Mouse (Mus musculus): Measurements from ENCODE around the gene Decr2. TPM values are rescaled to one million over a fixed set of nuclear protein-coding genes. Genes with fewer than 3 reads are reported as not detected.
A peak's percentile ranks its signal among the peaks of the same experiment; 100 is the strongest.
"Not testable (repeated sequence)": the region's sequence is repeated elsewhere in the genome, so short reads cannot be mapped to it uniquely, and the experiment has no call there.

The Decr2 gene
- polyA plus RNA-seq, 1 experiment from 2014 or later = 45.7 TPM

DNA sequence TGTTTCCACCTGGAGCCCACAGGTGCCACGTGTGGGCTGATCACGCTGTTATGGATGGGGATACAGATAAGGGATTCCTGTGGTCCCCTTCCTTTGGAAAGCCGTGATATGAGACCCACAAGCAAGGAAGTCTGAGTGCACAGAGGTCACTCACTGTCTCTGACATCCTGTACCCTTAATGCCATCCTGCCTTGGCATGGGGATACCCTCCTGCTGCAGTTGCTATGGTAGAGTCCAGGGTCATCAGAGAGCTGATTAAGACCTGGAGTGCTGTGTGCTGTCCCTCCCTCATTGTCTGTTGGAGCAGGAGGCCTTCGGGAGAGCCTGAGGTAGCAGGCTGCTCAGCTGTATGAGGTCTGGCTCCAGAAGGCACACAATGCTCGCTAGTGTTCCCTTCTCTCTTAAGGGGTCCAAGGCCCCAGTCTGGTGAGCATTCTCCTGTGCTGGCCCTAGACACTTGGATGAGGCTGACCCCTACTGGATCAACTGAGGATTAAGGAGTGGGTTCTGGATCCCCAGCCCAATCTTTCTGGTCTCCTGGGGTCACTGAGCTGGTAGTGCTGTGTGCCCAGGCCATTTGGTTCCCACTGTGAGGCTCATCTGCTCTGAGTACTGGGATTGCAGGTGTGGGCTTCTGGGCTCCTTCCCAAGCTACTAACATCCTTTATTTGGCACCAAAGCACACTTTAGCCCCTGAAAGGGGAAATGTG lies 32.4 kb upstream of the Decr2 start:
- Histone ChIP-seq H3K9ac (0 out of 2 replicates have a peak overlapping the region, but pooled peaks have one; percentile 9), H3K4me1 (peaks cover 23% of the 10 kb centered on the region), H3K4me3 (replicated peaks) (peak overlapping the region; percentile 85; the same call in 1 of the 2 replicates), H3K9me3 (replicated peaks) (no peaks in the 10 kb centered on the region), H3K36me3 (peaks cover 26% of the 10 kb centered on the region), H3K27me3 (peaks cover 22% of the 10 kb centered on the region), H3K4me2 (peak overlapping the region; percentile 85), H3K27ac (no peak overlapping the region)
- WGBS = 62% methylated on average over 5 of the region's 5 CpGs
- no peak for ATAC-seq (replicated peaks; ENCODE audit: low FRiP score)

DNA sequence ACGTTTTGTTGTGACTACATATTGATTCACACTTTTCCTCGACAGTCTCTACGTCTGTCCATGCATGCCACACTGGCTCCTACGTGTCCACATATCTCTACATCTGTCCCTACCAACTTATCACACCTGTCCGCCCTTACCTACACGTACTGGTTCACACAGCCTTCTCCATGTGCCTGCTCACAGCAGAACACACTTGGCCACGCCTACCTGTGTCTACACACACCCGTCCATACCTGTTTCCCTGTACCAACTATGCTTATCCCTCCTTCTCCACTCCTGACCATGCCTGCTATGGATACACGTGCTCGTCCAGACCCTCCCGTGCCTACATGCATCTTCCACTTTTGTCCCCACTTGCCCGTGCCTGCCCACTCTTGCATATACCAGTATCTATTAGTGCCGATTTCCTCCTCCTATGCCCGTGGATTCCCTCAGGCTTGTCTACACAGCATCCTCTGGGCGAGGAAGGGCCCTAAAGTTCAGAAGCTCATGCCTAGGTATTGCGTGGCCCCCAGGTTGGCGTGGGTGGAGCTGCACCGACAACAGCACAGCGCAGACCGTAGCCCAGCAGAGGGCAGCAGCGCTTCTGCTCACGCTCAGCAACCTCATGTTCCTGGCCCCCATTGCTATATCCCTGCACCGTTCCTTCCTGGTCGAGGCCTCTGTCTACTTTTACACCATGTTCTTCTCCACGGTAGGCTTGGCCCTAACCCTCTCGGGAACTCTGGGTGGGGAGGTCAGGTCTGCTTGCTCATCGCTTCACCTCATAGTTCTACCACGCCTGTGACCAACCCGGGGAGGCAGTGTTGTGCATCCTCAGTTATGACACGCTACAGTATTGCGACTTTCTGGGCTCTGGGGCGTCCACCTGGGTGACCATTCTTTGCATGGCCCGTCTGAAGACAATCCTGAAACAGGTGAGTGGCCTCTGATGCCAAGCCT lies 29.9 kb upstream of the Decr2 start:
- Histone ChIP-seq H3K4me3 (replicated peaks) (no peak overlapping the region), H3K27me3 (peaks cover 48% of the 10 kb centered on the region), H3K36me3 (peaks cover under 1% of the 10 kb centered on the region), H3K4me2 (peak overlapping the region; percentile 3; the same call in 1 of the 2 replicates), H3K4me1 (peaks cover 40% of the 10 kb centered on the region), H3K9ac (no peak overlapping the region), H3K9me3 (replicated peaks) (no peaks in the 10 kb centered on the region), H3K27ac (no peak overlapping the region)
- ATAC-seq (replicated peaks; ENCODE audit: low FRiP score) = no peak
- WGBS = 49% methylated on average over 33 of the region's 33 CpGs

- no peak for ATAC-seq (replicated peaks; ENCODE audit: low FRiP score)
- peaks cover 43% of the 10 kb centered on the region for H3K4me1 ChIP-seq
- no peak overlapping the region for H3K4me3 ChIP-seq (replicated peaks)
- H3K9ac ChIP-seq = no peak overlapping the region
- no peaks in the 10 kb centered on the region for H3K36me3 ChIP-seq
- H3K27me3 ChIP-seq = peaks cover 81% of the 10 kb centered on the region
- no peaks in the 10 kb centered on the region for H3K9me3 ChIP-seq (replicated peaks)
- no peak overlapping the region for H3K27ac ChIP-seq
- 78% methylated on average over 17 of the region's 17 CpGs for WGBS
- no peak overlapping the region for H3K4me2 ChIP-seq
Observed at GRCm38 (mm10) chr17:26116503-26117258, 26.5 kb upstream of the Decr2 start.

- peaks cover 43% of the 10 kb centered on the region for H3K4me1 ChIP-seq
- H3K27ac ChIP-seq = peak overlapping the region; percentile 57
- H3K4me2 ChIP-seq = no peak overlapping the region
- H3K36me3 ChIP-seq = no peaks in the 10 kb centered on the region
- no peak overlapping the region for H3K9ac ChIP-seq
- ATAC-seq (replicated peaks; ENCODE audit: low FRiP score) = 0 out of 2 replicates have a peak, but pooled peaks have one; percentile 1
- WGBS = 49% methylated on average over 3 of the region's 3 CpGs
- H3K27me3 ChIP-seq = peaks cover 88% of the 10 kb centered on the region
- H3K9me3 ChIP-seq (replicated peaks) = no peaks in the 10 kb centered on the region
- no peak overlapping the region for H3K4me3 ChIP-seq (replicated peaks)
Observed at GRCm38 (mm10) chr17:26115956-26116487, 25.9 kb upstream of the Decr2 start.

DNA sequence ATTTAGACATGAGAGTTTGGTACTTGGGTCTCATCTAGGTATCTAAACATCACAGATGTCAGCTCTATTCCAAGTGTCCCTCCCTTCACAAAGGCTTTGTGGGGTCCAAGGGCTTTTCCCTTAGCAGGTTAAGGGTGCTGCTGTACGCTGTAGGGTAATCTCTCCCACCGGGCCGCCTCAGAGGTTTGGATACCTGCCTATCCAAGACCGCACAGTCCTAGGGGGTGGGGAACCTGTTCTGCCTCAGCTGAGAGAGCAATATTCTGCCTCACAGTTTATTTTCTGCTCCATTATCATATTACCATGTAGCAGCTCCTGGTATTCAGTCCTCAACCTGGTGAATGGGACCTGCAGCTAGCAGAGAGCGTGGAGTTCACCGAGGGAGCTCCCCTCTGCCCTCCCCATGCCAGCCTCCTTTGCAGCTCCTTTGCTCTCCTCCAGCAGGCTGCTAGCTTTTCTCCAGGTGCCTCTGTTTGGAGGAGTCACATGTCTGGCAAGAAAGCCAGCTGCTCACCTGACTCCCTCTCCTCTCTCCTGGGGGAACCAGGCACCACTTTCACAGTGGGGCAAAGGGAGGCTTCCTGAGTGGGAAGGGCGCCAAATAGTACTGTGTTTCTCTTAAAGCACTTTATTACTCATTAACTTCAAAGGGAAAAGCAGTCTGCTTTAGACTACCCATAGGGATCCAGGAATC lies 25.2 kb upstream of the Decr2 start:
- ATAC-seq (replicated peaks; ENCODE audit: low FRiP score) = peak; percentile 16; the same call in 1 of the 2 replicates
- Histone ChIP-seq H3K4me3 (replicated peaks) (no peak overlapping the region), H3K9ac (no peak overlapping the region), H3K9me3 (replicated peaks) (no peaks in the 10 kb centered on the region), H3K4me1 (peaks cover 47% of the 10 kb centered on the region), H3K36me3 (no peaks in the 10 kb centered on the region), H3K4me2 (no peak overlapping the region), H3K27ac (peak overlapping the region; percentile 57), H3K27me3 (peaks cover 95% of the 10 kb centered on the region)
- 75% methylated on average over 7 of the region's 7 CpGs for WGBS

- not testable (repeated sequence) for H3K36me3 ChIP-seq; H3K4me2 ChIP-seq; ATAC-seq (replicated peaks; ENCODE audit: low FRiP score); H3K4me3 ChIP-seq (replicated peaks); H3K9me3 ChIP-seq (replicated peaks); H3K9ac ChIP-seq; H3K27ac ChIP-seq
- WGBS = 65% methylated on average over 7 of the region's 7 CpGs
- H3K27me3 ChIP-seq = peaks cover 98% of the 10 kb centered on the region
- H3K4me1 ChIP-seq = peaks cover 41% of the 10 kb centered on the region
Observed at GRCm38 (mm10) chr17:26114461-26114860, 24.3 kb upstream of the Decr2 start.

DNA sequence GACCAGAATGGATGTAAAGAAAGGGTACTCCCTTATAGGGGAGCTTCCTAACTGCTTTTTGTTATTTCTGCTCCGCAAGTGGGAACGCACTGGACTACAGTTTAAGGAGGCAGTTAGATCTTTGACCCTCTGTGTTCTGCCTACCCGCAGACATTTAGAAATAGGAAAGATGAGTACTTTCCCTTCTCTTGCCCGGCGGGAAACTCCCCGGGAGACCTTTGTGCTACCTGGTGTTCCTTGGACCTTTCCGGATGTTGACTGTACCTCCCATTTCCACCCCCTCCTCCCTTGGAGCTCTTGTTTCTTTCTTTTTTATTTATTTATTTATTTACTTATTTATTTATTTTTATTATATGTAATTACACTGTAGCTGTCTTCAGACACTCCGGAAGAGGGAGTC lies 23.9 kb upstream of the Decr2 start:
- no peaks in the 10 kb centered on the region for H3K36me3 ChIP-seq
- H3K9me3 ChIP-seq (replicated peaks) = no peaks in the 10 kb centered on the region
- peak overlapping the region; percentile 64; the same call in 1 of the 2 replicates for H3K9ac ChIP-seq
- WGBS = 10% methylated on average over 8 of the region's 8 CpGs
- peaks cover 41% of the 10 kb centered on the region for H3K4me1 ChIP-seq
- no peak for ATAC-seq (replicated peaks; ENCODE audit: low FRiP score)
- peak overlapping the region; percentile 97 for H3K4me2 ChIP-seq
- H3K27me3 ChIP-seq = peaks cover 98% of the 10 kb centered on the region
- peak overlapping the region; percentile 70 for H3K4me3 ChIP-seq (replicated peaks)
- peak overlapping the region; percentile 11; the same call in 1 of the 2 replicates for H3K27ac ChIP-seq

DNA sequence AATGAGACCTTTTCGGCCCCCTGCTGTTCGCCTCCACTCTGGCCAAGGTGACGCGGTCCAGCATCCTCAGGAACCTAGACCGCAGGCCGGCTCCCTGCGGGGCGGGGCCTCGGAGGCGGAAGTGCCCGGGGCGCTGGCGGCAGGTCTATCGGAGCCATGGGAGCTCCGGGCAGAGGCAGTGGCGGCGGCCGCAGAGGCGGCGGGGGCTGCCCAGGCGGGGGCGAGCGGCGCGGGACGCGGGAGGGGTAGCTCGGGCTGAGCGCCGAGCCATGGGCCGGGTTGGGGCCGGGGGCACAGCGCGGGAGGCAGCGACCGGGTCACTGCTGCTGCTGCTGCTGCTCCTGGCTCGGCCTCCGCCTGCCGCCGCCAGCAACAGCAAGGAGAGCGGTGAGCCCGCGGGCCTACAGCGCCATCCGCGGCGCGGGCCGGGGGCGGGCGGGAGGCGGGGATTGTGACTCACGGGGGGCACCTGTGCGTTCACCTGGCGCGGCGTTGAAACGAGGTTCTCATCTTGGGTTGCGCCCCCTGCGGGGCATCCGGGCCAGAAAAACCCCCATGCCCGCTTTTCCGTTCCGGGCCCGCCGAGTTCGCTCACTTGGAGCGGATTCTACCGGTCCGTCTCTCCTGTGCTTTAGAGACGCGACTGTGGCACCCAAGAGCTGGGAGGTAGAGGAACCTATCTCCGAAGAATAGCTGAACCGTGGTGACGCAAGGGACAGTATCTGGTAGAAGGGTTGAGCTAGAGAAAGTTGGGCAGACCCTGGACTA lies 23.2 kb upstream of the Decr2 start, which contains the start of gene Tmem8:
Gene Tmem8, plus strand, starts transcription at position 119 of the 768 bp plus-strand sequence.
- H3K27ac ChIP-seq = peak within 1 kb of the TSS; percentile 11; the same call in 1 of the 2 replicates
- peak within 1 kb of the TSS; percentile 97 for H3K4me2 ChIP-seq
- peak within 1 kb of the TSS; percentile 64 for H3K9ac ChIP-seq
- no peaks in the 10 kb centered on the region for H3K36me3 ChIP-seq
- peaks cover 41% of the 10 kb centered on the region for H3K4me1 ChIP-seq
- peak within 1 kb of the TSS; percentile 70 for H3K4me3 ChIP-seq (replicated peaks)
- H3K9me3 ChIP-seq (replicated peaks) = no peaks in the 10 kb centered on the region
- H3K27me3 ChIP-seq = peaks cover 91% of the 10 kb centered on the region
- WGBS = under 1% methylated on average over 57 of the region's 75 CpGs
- ATAC-seq (replicated peaks; ENCODE audit: low FRiP score) = peak; percentile 63

- H3K4me1 ChIP-seq = peaks cover 41% of the 10 kb centered on the region
- H3K4me3 ChIP-seq (replicated peaks) = peak overlapping the region; percentile 70
- WGBS = 14% methylated on average over 14 of the region's 14 CpGs
- no peaks in the 10 kb centered on the region for H3K9me3 ChIP-seq (replicated peaks)
- no peaks in the 10 kb centered on the region for H3K36me3 ChIP-seq
- H3K27ac ChIP-seq = no peak overlapping the region
- H3K27me3 ChIP-seq = peaks cover 85% of the 10 kb centered on the region
- 0 out of 2 replicates have a peak overlapping the region, but pooled peaks have one; percentile 64 for H3K9ac ChIP-seq
- no peak for ATAC-seq (replicated peaks; ENCODE audit: low FRiP score)
- peak overlapping the region; percentile 97 for H3K4me2 ChIP-seq
Observed at GRCm38 (mm10) chr17:26112751-26113150, 22.6 kb upstream of the Decr2 start.

DNA sequence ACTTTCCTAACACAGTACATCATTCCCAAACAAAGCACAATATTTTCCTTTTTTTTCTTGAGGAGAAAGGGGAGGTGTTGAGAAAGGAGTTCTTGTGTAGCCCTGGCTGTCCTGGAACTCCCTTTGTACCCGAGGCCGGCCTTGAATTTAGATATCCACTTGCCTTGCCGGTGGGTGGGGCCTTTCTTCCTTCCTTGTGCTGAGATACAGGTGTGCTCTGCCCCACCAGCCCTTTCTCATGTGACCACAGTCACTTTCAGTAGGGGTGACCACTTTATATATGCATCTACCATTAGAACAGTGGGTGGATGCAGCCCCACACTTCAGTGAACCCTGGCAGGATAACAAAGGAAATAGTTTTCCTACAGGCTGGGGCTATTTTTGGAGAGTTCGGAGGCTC lies 21.6 kb upstream of the Decr2 start:
- no peaks in the 10 kb centered on the region for H3K9me3 ChIP-seq (replicated peaks)
- no peak overlapping the region for H3K9ac ChIP-seq
- peaks cover 75% of the 10 kb centered on the region for H3K27me3 ChIP-seq
- WGBS = 26% methylated on average over 4 of the region's 4 CpGs
- no peak overlapping the region for H3K27ac ChIP-seq
- peaks cover 41% of the 10 kb centered on the region for H3K4me1 ChIP-seq
- no peak overlapping the region for H3K4me3 ChIP-seq (replicated peaks)
- H3K4me2 ChIP-seq = no peak overlapping the region
- no peak for ATAC-seq (replicated peaks; ENCODE audit: low FRiP score)
- no peaks in the 10 kb centered on the region for H3K36me3 ChIP-seq
